Mouse (Mus musculus): ENCODE measurements around the gene Abhd14a.

Gene Abhd14a

DNA sequence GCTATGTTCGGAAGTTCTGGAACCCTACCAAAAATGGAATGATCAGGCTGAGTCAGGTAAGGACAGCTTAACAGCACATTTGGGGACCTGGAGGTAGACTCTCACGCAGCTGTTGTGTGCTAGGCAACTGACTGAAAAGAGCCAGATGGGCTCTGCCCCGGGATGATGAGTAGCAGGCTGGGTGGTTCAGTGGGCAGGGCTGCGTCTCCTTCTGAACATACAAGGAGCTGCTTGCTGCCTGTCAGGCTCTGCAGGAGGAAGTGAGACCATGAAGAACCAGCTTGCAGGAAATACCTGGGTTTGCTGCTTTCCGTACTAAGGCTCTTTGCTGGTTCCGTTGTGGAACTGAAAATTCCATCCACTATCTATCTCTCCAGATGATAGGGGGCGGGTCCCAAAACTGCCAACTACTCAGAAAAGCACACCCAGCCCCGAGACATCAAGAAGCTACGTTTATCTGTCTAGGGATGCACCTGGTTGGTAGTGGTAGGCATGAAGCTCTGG lies 36.3 kb downstream of the Abhd14a start:
- DNase-seq (ENCODE audit: low spot score) = no peak

DNA sequence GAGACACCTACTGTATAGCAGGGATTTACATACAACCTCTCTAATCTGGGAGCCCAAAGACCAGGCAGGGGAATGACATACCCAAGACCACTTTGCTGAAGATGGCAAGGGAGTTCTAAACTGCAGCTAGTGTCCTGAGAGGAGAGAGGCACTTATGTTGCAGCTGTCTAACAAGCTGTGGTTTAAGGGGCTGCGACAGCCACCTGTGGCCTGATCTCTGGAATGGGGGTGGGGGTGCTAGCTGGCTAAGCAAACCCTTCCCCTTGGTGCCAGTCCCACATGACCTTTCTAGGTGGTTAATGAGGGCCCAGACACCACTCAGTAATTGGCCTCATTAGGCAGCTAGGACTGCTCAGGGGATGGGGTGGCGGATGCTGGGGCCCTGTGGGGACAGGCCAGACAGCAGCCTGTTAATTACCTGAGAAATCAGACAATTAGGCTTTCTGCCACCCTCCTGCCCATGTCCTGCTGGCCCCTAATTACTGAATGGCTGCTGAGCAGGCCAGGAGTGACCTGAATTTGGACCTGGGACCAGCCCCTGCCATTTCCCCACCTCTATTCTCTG lies 37.3 kb downstream of the Abhd14a start:
- no peak for DNase-seq (ENCODE audit: low spot score)

DNA sequence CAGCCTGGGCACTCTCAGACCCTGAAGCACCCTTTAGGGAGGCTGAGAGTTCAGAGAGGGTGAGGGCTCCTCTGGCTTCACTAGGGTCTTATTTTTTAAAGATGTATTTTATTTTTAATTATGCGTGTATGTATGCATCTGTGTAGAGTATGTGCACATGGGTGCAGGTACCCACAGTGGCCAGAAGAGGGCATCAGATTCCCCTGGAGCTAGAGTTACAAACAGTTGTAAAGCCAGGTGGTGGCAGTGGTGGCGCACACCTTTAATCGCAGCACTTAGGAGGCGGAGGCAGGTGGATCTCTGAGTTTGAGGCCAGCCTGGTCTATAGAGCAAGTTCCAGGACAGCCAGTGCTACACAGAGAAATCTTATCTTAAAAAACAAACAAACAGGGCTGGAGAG lies 38.4 kb downstream of the Abhd14a start:
- DNase-seq (ENCODE audit: low spot score) = no peak

DNA sequence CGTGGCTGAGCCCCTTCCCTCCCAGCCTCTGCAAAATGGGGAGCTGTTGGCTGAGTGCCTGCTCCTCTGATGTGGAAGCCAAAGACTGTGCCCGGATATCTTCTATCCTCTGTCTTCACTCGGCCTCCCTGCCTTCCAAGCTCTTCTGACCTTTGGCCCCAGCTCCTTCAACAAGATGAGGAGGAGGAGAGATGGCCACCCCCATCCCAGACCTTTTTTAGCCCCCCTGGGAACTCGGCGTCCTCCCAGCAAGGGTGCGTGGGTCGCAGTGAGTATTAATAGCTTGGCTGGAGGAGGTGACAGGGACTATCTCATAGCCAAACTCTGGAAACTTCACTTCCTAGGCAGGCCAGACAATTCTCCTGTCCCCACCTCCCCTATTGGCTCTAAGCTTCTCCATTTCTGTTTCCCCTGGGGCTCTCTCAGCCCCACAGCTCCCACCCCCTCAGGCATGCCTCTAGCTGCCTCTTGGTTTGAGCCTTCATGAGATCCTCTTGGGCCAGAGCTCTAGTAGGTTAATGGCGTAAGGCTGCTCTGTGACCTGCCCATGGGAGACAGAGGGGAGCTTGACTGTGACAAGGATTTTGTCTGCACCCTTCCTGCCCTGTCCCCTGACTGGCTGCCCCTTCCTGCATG lies 40.9 kb downstream of the Abhd14a start:
- DNase-seq (ENCODE audit: low spot score) = no peak

DNA sequence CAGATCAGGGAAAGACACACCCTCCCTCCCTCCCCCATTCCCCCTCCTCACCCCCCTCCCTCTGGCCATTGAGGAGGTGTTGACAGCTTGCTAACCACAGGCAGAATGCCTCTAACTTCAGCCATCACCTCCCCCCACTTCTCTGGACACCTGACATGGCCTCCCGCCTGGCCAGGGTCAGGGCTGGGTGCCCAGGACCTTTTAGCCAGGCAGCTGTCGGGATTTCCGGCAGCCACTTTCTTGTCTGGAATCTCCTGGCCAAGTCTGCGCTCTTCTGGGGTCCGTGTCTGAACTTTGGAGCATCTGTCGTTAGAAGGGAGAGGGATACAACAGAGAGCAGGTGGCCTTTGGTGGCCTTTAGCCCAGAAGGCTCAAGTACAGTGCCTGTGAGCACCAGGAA lies 42.2 kb downstream of the Abhd14a start:
- DNase-seq (ENCODE audit: low spot score) = no peak

DNA sequence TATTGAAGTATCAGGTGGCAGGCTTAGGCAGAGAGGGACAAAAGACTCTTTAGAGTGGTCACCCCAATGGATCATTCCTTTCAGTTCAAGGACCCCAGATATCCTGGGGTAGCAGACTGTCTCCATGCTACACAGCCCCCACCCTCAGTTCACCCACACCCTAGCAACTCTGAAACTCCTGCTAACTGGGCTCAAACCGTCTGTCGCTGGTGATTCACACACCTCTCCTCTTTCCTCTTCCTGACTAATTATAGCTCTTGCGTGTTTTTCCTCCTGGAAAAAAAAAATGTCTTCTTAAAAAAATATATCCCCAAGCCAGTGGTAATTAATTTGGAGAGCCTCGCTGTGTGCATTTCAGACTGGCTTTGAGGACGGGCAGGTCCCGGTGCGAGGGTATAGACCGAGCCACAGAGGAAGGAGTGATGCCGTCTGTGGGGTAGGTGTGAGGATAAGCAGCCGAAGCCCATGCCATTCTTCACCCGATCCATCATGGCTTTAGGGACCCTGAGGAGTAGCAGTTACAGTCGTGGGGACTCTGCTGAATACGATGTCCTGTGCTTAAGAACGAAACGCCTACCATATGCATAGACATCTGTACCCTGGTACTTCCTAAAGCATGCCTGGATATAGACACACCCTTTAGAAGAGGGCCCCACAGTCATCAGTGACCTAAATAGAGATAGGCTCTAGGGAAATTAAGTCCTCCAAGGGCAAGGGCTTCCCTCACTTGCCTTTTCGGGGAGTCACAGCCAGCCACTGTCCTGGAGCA lies 44.7 kb downstream of the Abhd14a start:
- no peak for DNase-seq (ENCODE audit: low spot score)

DNA sequence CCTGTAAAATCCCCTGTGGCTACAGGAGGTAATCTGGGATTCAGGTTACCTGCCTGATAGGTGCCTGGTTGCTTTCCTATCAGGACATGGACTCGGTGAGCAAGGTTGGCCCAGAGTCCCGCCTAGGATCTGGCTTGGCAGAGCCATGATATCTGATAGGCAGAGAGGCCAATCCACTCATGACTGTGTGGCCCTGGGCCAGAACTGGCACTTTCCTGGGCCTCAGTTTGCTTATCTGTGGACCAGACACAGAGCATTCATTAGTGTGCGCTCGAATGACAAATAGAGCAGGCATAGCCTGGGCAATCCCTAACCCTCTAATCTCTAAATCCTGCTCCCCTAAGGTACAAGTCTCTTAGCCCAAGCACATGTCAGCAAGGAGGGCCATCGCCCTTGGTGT lies 45.3 kb downstream of the Abhd14a start:
- DNase-seq (ENCODE audit: low spot score) = peak; percentile 40

DNA sequence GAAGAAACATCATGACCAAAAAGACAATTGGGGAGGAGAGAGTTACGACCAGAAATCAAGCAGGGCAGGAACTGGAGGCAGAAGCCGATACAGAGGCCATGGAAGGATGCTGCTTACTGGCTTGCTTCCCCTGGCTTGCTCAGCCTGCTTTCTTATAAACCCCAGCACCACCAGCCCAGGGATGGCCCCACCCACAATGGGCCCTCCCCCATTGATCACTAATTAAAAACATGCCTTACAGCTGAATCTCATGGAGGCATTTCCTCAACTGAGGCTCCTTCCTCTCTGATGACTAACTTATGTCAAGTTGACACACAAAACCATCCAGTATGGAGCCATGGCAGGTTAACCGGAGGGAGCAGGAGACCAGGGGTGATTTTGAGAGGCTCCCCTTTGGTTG lies 47.7 kb downstream of the Abhd14a start:
- DNase-seq (ENCODE audit: low spot score) = no peak

DNA sequence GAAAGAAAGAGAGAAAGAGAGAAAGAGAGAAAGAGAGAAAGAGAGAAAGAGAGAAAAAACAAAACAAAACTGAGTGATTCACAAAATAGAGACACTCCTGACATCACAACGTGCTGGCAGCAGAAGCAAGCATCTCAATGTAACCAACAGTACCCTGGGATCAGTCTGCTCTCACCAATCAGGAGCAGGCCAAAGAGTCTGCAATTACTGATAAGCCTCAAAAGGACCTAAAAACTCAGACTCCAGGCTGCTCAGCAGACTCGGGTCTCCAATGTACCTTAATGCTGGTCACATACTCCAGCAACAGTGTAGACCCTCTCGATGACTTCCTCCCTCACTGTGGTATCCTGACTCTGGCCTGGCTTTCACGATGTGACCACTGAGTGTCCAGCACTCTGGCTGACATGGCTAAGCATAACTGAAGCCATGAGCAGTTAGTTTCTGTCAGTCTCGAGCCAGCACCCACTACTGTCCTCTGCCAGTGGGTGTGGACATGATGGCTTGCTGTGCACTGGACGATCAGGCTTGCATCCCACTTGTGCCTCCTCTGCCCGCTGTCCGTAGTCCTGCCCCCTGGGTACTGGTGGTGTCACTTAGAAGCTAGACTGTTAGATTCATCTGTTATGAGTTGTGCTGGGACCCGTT lies 48.7 kb downstream of the Abhd14a start:
- DNase-seq (ENCODE audit: low spot score) = peak; percentile 47

DNA sequence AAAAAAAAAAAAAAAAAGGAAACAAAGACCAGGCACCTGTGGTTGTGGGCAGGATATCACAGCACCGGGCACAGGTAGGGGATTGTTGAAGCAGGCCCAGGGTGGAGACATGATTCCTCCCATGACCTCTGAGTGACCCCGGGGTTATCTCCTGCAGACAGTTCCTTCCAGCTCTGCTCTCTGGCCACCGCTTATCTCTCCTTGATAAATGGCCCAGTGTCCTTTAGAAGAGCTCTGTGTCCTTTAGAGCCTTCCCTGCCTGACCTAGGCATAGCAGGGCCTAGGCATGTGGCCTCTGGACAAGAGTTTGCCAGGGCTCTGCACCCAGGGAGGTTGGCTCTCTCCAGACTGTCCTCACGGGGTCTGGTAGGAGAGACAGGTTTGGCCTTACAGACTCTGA lies 49.7 kb downstream of the Abhd14a start:
- no peak for DNase-seq (ENCODE audit: low spot score)

DNA sequence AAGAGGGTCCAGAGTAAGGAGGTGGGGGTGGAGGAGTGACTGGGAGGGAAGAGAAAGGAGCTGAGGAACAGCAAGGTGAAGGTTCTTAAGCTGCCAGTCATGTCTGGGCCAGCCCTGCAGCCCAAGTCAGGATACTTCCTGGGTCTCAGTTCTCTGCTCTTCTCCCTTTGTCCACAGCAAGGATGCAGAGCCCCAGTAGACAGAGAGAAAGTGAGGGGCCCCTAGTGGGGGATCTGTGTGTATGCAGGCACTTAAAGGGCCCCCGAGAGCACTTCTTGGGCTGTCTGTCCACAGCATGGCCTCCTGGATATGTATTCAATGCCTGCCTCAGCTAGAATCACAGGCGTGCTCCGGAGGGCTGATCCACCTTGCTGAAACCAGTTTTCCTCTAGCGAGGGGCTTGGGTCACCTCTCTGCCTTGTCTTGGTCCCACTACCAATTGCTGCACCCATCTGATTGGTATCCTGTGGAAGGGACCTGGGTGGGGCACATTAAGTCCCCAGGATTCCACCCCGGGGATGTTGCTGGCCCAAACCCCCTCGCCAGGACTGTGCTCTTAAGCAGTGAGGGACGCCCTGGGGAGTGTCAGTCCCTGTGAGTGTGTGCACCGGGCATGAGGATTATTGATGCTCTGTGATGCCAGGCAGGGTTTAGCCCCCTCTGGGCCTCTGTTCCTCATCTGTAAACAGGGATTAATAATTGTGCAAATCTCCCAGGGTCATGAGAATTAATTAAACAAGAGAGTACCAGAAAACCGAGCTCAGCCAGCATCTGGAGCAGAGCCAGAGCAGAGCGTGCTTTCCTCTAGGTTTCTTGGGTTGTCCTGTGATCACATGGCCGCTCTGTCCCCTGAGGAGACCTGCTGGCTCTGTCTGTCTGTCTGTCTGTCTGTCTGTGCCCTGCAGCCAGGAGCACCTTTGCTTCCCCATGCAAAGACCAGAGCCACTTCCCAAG lies 52.6 kb downstream of the Abhd14a start:
- DNase-seq (ENCODE audit: low spot score) = no peak

DNA sequence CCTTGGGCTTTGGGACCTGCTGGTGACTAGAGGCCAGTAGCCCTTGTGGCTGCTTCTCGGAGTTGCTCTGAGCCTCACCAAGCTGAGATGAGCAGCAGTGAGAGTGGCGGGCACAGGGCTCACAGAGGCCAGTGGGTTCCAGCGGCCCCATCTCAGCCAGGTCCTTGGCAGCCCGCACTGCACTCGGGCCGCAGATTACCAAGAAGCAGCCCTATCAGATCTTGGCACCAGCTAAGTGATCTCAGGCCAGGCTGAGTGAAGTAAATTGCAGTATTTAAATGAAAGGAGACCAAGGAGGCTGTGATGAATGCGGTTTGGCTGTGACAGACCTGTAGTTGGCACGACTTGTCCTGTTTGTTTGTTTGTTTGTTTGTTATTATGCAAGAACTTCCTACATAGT lies 53.9 kb downstream of the Abhd14a start:
- DNase-seq (ENCODE audit: low spot score) = no peak

DNA sequence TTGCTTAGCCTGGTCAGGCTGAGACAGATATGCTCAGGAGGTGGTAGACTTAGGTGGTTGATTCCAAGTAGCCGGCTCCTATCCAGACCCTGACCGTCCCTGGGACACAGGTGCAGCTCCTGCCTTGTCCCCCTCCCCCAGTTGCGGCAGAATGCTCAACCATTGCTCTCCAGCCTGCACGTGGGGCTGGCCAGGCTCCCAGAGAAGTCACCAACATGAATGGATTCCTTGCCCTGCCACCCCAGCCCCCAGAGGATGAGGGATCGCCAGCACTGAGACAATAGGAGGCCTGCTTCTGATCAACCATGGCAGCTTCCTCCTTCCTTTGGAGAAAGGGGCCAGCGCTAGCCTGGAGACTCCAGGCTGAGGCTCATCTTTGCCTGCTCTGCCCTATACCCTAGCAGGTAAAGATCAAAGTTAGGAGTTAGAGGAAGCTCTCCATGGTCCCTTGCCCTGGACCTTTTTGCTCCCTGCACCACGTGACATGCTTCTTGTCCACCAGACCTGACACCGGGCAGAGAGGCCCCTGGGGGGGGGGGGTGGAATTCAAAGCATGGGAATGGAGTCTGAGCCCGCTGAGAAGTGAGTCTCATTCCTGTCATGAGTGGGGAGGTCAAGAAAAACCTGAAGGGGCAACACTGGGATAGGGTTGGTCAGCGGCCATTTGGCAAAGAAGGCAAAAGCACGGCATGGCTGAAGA lies 54.5 kb downstream of the Abhd14a start:
- no peak for DNase-seq (ENCODE audit: low spot score)

All from spleen, adult 12 weeks (tissue).